Mouse (Mus musculus) C2C12 (cell line): ENCODE data around the gene Tab2.

Source experiments
- CTCF ChIP-seq: IDR thresholded peaks from one replicate; pipeline ENCODE4 v1.5.1; 2011; ENCODE audit not compliant: control insufficient read depth, insufficient read depth, insufficient read length
- MAX ChIP-seq: IDR thresholded peaks from one replicate; pipeline ENCODE4 v1.6.1; 2011; ENCODE audit warnings: mild to moderate bottlenecking, control low read depth
- MYOG ChIP-seq: IDR thresholded peaks from one replicate; pipeline ENCODE4 v1.6.1; 2011; ENCODE audit not compliant: control insufficient read depth, insufficient read length; ENCODE audit errors: extremely low read depth

GRCm38 (mm10) chr10:7864806-7865205 lies 91.2 kb downstream of the Tab2 start:
- TF ChIP-seq CTCF (no peak), MAX (no peak), MYOG (no peak)
